Comparison of ENCODE assay signal across 1 mouse cellular context in the genomic region with DNA sequence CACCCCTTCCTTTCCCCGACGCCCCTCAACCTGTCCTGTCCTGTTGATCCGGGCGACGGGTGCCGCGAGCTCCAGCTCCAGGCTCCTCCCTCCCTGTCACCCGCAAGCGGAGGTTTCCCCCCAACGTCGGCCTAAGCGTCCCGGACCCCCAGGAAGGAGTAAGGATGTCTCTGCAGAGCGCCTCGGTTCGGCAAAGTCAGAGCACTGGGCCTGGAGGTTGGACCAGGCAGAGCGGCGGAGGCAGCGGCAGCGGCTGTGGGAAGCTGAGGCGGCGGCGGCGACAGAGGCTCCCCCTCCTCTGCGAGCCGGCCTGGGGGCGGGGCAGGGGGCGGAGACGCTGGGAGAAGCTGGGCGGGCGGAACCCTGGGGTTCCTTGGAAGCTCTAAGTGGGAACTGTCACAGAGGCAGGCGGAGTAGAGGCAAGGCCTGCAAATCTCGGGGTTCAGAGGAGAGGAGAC.
A peak's percentile ranks its signal among the peaks of the same experiment; 100 is the strongest.
TF ChIP-seq lines count a peak whose summit lies in the region.

No protein-coding gene starts in this region.

TF ChIP-seq in myocyte, 11 proteins besides CTCF, POLR2A, EP300 and RAD21:
- TF ChIP-seq MYOD1 (IDR thresholded peaks at IDR 0.05; ENCODE audit: control insufficient read depth in 1 of 3, insufficient read length in 2 of 3, low read depth in 2 of 3) (peak in 1 of 3 experiments; percentile 19), POLR2AphosphoS2 (IDR thresholded peaks at IDR 0.05; ENCODE audit: insufficient read length, low read depth) (peak; percentile 89), REST (IDR thresholded peaks at IDR 0.05; ENCODE audit: insufficient read depth, insufficient read length) (no peak), MYOG (IDR thresholded peaks at IDR 0.05; ENCODE audit: control insufficient read depth in 1 of 3, insufficient read depth in 1 of 3, insufficient read length in 2 of 3, low read depth in 2 of 3) (peak in 1 of 3 experiments; percentile 31), MAX (IDR thresholded peaks at IDR 0.05; ENCODE audit: low read depth) (no peak)
